Mouse (Mus musculus) stomach, postnatal 0 days (tissue): Measurements from ENCODE around the gene AC109138.7.

Source experiments
- CTCF ChIP-seq: IDR thresholded peaks from 2 replicates; pipeline ENCODE4 v1.5.1; 2016; ENCODE audit warnings: antibody characterized with exemption, low read depth, mild to moderate bottlenecking, moderate library complexity
- EP300 ChIP-seq: optimal IDR thresholded peaks from 2 replicates; pipeline ENCODE3; 2016; ENCODE audit warnings: antibody characterized with exemption

GRCm38 (mm10) chr19:4229451-4230076 is 15.4 kb downstream of the AC109138.7 start:
- TF ChIP-seq CTCF, result no peak
- TF ChIP-seq EP300, result no peak
